Mouse (Mus musculus) right cerebral cortex, postnatal 14 days (tissue): ENCODE data around the gene Gm28230.

ENCODE experiments used
- DNase-seq: peaks from one replicate; pipeline ENCODE4 v3.0.0; 2022

Gm28230 gene

DNA sequence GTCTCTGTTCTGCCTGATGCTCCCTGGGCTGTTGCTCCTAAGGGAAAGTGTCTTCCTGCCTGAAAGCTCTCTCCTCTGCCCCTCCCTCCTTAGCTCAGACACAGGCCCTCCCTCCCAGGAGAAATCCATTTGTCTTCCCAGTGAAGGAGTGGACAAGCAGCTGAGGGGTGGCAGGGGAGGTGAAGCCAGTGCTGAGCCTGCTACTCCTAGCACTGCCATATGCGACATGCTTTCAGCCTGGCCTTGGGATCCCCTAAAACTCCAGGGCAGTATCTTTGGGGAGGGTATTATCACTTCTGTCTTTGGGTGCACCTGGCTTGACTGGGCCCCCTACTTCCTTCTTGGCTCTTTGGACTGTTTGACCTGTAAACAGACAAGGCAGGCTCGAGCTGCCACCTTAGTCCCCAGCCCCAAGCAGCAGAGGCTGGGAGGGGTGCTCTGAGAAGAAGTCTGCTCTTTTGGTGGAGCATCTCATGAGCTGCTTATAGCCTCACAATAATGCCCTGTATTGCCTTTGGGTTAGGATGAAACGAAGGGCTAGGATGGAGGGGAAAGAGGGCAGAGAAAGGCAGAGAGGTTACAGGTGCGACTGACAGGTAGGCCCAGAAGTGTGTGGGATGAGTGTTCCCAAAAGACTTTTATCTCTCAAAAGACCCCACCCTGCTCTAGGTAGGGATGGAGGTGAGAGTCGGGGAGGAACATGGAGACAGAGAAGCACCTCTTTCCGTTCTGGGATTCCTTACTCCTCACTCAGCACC lies 19.2 kb downstream of the Gm28230 start:
- no peak for DNase-seq

DNA sequence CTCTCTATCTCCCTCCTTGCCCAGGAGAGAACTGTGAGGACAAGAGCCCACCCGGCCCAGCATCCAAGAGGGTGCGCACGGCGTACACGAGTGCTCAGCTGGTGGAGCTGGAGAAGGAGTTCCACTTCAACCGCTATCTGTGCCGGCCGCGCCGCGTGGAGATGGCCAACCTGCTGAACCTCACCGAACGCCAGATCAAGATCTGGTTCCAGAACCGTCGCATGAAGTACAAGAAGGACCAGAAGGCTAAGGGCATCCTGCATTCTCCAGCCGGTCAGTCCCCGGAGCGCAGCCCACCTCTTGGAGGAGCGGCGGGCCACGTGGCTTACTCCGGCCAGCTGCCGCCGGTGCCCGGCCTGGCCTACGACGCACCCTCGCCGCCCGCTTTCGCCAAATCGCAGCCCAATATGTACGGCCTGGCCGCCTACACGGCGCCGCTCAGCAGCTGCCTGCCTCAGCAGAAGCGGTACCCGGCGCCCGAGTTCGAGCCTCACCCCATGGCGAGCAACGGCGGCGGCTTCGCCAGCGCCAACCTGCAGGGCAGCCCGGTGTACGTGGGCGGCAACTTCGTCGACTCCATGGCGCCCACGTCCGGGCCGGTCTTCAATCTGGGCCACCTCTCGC lies 19.9 kb downstream of the Gm28230 start:
- no peak for DNase-seq

DNA sequence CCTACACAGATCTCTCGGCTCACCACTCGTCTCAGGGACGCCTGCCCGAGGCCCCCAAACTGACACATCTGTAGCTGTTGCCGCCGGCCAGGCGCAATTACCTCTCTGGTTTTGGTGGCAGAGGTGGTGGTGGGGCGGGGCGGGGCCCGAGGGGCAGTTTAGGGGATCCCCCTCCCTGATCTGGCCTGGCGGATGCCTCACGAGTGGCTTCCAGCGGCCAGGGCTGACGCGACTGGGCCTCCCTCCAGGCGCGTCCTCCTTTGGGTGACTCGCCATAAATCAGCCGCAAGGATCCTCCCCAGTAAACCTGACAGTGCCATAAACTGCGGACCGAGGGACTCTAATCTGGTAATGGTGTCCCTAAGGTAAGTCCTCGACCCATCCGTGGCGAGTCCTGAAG lies 20.5 kb downstream of the Gm28230 start:
- no peak for DNase-seq

DNA sequence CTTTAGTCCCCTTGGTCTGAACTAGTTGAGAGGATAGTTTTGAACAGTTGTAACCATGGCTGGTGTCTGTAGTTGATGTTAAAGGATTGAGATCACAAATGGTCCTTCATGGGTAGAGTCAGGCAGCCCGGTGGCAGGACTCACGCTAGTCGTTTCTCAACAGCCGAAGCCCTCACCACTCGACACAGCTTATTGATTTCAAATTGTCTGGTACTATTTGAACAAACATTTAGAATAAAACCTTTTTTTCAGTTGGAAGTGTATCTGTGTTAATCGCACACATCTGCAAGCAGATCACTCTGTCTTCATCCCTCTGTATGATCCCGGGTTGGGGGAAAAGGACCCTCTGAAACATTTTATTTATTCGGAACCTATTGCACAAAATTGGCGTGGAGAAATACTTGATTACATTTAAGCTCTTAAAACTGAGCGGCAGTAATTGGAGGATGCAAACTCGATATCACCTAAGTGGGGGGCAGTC lies 21.2 kb downstream of the Gm28230 start:
- DNase-seq = no peak

DNA sequence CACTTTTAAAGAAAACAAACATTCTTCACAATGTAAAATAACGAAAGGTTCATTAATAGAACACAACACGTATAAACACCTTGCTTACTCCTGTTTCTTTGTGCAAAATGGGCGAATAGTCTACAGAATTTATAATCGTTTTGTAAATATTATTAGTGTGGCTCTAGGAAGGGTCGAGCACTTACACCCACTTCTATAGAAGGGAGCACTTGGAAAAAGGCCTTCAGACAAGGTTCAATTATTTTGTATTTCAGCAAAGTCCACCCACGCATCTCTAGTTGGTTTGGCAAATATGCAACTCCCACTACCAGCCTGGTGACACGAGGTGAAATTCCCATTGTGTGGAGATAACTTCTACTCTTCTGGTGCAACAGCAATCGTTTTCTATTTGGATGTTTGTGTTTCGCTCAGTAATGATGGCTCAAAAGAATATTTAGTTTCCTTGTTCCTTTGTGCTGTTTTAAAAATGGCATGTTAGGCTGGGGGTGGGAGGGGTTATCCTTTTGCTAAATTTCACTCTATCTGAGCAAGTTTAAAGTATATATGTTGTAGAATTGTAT lies 22.0 kb downstream of the Gm28230 start:
- DNase-seq = no peak

DNA sequence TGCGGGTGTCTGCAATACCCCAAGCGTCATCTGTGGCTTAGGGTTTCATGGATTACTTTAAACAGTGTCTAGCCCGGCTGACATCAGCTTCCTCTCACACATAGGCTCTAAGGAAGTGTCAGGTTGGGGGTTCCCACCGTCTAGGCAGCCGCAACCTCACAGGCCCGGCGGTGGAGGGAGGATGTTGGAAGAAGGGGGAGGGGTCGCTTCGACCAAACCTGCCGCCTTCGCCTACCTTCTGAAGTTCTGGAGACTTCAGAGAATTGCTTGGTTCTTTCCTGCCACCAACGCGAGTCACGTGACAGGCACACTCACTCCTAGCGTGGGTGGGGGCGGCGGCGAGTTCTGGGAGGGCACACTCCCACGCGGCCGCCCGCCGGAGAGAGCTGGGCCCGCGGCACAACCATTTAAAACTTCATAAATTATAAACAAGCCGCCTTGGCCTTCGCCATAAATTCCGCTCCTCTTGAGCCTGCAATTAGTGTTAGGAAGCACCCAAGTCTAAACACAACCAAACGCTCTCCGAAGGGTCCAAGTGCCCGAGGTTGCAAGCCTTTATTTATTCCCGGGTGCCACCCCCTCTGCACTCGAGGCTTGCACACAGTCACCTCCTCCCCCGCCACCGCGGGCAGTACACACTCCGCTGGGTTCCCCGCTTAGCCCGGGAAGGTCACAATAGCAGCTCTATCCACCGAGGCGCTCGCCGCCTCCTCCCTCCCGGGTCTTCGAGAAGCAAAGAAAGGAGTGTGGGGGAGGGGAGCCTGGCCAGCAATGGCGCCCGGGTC lies 23.0 kb downstream of the Gm28230 start:
- DNase-seq = peak; percentile 13

DNA sequence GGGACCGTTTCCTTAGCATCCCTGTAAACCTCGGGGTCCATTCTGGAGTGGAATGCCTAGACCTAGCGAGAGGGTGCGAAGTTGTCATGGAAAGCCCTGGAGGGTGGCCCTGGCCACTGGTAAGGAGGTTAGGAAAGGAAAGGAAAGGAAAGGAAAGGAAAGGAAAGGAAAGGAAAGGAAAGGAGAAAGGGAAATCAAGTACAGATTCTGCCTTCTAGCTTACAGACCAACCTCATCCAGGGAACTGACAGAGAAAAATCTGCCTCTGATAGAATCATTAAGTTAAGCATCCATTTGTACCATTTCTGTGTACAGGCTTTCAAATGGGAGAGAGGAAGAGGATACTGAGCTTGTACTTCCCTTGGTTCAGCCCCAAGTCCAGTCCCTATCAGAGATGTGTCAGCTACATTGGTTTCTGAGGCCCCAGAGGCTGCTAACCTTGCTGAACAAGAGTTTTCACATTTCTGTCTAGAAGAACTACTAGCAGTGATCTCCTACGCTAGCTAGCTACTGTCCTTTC lies 24.3 kb downstream of the Gm28230 start:
- DNase-seq = no peak

DNA sequence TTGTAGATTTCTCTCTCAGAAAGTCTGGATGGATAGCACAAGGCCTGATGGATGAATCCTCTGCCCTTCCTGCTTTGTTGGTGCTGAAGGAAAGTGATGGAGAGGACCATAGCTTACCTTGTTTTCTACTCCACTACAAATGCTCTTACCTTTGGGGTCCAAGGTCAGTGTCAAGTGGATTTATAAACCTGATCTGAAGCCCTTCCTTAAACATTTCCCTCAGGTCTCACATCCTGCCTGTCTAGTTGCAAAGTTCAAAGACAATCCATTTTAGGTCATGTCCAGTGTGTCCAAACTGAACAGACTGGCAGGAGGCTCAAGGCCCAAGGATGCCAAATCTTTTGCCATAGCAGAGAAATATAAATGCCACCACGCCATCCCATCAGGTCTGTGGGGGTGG lies 25.3 kb downstream of the Gm28230 start:
- no peak for DNase-seq

DNA sequence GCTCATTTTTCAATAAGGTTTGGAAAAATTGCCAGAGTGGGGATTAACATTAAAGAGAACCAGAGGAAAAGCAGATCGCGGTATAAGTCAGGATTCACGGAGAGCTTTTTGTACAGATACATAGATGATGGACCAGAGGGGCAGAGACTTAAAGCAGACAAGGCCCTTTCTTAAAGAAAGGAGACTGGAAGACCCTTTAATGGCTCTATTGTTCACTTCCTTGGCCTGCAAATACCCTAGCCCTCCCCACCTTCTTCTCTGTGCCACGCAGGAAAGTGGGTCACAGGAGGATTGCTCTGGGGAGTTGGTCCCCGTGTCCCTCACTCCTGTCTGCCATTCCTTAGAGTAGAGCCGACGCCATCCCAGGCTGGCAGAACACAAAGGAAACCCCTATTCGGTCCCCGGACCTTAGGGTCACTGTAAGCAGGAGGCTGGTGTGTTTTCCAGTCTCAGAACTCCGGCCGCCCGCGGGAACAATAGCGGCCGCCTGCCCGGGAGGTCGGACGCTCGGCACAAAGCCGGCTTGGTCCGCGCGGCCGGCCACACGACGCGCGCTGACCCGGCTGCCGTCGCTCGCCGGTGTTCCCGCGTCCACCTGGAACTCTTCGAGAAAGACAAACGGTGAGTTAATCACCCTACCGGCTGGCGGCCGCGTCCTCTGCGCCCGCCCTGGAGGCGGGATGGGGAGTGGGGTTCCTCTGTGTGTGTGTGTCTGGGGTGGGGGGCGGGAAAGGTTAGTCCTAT lies 26.1 kb downstream of the Gm28230 start:
- no peak for DNase-seq

DNA sequence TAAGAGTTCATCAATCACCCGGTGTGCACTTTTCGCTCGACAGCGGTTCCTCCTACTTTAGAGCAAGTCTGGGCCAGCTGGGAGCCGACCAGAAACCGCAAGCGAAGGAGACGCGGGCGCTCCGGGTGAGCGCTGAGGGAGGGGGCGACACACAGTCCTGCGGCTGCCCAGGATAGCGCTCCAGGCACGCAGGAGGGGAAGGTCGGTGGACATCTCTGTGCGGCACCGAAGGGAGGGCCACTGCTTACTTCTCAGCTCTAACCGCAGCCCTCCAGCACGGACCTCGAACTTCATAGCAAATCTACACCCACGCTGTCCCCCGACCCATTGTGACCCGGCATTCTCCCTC lies 26.6 kb downstream of the Gm28230 start:
- DNase-seq = no peak

DNA sequence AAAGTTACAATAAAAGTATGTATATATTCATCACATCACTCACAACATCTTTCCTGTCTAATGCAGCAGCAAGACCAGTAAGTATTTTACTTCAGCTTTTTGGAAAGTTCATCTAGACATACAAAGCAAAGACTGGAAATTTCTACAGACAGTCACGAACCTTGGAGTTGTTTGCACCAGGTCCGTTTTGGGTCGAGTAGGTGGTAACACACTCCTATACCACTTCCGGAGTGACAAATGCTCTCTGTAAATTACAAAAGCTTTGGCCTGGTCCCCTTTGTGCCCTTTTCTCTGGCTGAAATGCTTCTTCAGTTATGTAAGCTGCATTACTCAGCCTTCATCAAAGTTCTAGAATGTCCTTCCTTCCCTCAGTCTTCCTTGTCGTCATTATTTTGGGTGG lies 27.2 kb downstream of the Gm28230 start:
- DNase-seq = no peak

DNA sequence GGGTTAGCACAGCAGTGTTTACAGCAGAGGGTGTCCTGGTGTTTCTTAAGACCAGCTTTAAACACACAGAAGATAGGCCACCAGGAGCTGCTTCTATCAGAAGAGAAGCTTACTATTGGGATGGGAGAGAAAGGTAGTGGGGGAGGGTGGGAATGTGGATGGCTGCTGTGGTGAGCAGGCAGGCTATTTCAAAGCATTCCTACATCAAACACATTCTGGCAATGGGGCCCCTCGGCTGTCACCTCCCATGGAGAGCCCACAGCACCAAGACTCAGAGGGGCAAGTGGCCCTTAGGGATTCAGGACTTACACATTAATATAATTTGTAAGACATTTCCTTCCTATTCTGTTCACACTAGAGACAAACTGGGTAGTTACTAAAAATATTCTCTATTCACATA lies 33.6 kb downstream of the Gm28230 start:
- DNase-seq = no peak

DNA sequence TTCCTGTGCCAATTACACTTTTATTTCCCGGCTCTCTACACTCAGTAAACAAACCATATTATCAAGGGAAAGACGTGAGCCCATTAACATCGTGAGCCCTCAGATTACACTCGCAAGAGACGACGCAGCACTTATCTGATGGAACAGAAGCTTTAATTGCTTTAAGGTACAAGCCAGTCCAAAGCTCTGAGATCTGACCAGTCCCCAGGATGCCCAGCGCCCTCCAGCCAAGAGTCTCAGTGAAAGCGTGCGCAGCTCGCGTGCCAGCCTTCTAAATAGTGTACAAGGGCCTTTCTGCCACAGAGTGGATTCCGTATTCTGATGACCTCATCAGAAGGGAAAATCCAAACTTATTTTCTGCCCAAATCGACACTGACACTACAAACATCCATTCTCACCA lies 35.4 kb downstream of the Gm28230 start:
- no peak for DNase-seq

DNA sequence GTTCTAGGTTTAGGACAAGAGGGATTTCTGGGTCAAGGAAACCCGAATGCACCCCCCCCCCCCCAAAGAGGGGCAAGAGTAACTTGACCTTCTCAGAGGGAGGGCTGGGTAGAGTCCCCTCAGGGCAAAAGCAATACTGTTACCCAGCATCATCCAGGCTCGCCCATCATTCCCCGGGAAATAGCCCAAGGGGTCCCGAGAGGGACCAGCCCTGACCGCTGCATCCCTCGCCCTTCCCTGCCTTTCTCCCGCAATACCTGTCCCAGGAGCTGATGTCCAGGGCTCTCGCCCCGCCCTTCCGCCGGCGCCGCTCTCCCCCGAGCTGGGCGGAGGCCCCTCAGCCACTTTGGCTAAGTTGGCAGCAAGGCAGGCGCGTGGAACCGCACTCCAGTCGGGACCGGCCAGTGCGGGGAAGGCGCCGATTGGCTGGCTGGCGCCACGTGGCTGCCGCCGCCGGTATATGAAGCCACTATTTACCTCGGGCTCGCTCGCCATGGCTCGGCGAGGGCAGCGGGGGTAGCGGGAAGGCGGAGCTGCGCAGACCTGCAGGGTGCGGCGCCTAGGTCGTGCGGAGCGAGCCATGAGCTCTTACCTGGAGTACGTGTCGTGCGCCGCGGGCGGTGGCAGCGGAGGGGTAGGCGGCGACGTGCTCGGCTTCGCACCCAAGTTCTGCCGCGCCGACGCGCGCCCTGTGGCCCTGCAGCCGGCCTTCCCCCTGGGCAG lies 36.2 kb downstream of the Gm28230 start, which contains the start of gene Hoxd1:
Gene Hoxd1, plus strand, starts transcription at position 459 of the 723 bp plus-strand sequence.
- DNase-seq = peak; percentile 24

DNA sequence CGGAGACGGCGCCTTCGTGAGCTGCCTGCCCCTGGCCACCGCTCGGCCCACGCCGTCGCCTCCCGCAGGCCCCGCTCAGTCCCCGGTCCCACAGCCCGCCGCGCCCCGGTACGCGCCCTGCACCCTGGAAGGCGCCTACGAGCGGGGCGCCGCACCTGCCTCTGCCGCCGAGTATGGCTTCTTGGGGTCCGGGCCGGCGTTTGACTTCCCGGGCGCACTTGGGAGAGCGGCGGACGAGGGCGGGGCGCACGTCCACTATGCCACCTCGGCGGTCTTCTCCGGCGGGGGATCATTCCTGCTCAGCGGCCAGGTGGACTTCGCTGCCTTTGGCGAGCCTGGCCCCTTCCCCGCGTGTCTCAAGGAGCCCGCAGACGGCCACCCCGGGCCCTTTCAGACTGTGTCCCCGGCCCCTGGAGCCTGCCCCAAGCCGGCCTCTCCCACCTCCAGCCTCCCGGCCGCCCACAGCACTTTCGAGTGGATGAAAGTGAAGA lies 36.8 kb downstream of the Gm28230 start:
- no peak for DNase-seq

DNA sequence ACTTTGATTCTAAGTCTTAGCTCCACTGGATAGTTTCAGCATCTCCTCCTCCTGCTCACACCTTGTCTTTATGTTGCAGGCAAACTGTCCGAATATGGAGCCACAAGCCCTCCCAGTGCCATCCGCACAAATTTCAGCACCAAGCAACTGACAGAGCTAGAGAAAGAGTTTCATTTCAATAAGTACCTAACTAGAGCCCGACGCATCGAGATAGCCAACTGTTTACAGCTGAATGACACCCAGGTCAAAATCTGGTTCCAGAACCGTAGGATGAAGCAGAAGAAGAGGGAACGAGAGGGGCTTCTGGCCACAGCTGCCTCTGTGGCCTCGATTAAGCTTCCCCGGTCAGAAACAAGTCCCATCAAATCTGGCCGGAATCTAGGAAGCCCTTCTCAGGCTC lies 37.4 kb downstream of the Gm28230 start:
- DNase-seq = no peak

DNA sequence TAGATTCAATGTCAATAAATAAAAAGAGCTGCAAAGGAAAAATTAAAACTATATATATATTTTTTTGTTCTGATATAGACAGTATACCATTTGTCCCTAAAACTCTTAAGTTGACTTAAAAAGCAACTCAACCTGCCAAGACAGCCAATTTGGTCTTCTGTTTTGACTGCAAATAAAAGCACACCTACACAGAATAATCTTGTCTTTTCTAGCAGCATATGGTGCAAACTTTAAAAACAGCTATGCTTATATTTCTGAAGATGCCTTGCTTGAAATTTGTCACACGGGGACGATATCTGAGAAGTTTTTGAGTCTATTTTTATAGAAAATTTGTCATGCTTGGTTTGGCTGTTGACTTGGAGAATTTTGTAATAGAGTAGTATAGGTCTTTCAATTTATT lies 47.8 kb downstream of the Gm28230 start:
- no peak for DNase-seq

DNA sequence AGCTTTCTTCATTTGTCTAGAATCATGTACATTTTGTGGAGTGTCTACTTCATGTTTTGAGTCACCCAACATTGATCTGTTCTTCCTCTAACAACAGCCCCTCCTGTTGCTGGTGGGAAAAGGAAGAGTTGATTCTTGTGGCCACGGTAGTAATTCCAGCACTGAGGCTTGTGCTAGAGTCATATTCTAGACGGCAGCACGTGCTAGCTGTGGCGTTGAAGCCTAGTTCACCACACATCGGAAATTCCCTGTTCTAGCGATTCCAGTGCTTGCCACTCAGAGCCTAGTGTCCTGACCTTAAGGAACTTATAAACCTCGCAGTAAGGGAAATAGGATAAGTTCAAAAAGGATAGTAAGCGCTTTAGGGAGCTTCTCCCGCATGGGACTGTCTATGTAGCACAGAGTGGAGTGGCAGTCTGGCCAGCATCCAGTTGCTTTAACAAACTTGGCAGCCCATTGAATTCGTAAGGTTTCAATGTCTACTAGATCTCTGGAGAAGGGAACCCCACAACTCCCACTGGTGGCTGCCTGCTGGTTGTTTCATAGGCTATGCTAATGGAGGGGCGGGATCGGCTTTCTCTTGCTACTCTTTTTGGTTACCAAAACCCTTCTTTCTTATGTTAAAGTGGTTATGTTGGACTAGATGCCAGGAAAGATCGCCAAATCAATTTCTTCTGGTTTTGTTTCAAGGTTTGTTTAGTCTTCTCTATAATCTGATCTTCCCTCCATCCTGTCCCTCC lies 51.2 kb downstream of the Gm28230 start:
- DNase-seq = peak; percentile 18

DNA sequence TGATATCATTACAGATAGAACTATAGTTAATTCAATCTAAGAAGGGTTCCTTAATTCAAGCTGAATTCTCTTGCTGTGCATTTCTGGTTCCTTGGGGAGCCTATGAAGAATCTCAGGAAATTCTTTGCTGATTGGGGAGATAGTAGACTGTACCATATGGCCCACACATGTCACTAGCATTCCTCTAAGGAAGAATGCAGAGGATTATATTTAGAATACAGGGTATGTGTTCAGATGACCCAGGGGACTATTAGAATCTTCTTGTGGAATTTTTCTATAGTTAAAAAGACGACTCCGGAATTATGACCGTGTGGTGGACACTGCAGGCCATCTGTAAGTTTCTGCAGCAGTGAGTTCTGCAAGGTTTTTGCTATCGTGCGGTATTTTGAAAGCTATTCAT lies 54.9 kb downstream of the Gm28230 start:
- no peak for DNase-seq

DNA sequence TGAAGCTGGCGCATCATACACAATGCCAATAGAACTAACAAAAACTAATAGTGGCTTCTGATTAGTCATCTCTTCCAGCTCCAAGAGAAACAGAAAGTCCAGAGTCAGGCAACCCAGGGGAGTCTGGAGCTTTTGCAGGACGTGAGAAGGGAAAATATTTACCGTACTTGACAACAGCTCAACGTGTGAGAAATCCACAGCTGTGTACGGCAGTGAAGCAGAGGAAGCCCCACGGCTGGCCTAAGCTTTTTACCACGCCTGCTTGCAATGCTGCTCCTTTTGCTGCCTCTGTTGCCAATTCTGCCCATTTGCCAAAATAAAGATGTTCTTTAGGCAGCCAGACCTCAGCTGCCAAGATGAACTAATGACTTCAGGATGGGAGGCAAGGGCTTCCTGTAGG lies 69.0 kb downstream of the Gm28230 start:
- DNase-seq = no peak
